Mouse (Mus musculus): Measurements from ENCODE around the gene Foxk1.

GRCm38 (mm10) chr5:142405426-142405825 lies 4.1 kb downstream of the Foxk1 start:
- TF ChIP-seq CTCF (IDR thresholded peaks at IDR 0.05; ENCODE audit: low read depth) (no peak), EP300 (IDR thresholded peaks at IDR 0.05; ENCODE audit: low read depth) (no peak)
